Mouse (Mus musculus) stomach, embryonic 16.5 days (tissue): ENCODE measurements at regions not wholly inside any gene's neighbourhood (a gene's known extent, or its start where the extent isn't known, plus 50 kb on each side); places are given as distances from the start of the nearest gene placed in this dataset.

Experiments used
- ATAC-seq: fragments of 200-750 bp; cut with Nextera tagmentation; 2 replicates; pipeline ENCODE4 v1.8.0; 2017; ENCODE audit warnings: moderate number of reproducible peaks, moderate TSS enrichment; ENCODE audit not compliant: insufficient read depth, low FRiP score
- H3K27ac ChIP-seq: fragments of 300-500 bp; sonication (generic); 2 replicates; pipeline ENCODE4 v1.5.1; 2014; ENCODE audit warnings: low read length
- H3K27me3 ChIP-seq: fragments of 300-500 bp; sonication (generic); 2 replicates; pipeline ENCODE4 v1.6.1; 2014; ENCODE audit warnings: low read length, control low read depth, mixed read lengths; ENCODE audit not compliant: control insufficient read depth, insufficient read depth
- H3K36me3 ChIP-seq: fragments of 300-500 bp; sonication (generic); 2 replicates; pipeline ENCODE4 v1.6.1; 2014; ENCODE audit warnings: low read length; ENCODE audit not compliant: control insufficient read depth, insufficient read depth
- H3K4me1 ChIP-seq: fragments of 300-500 bp; sonication (generic); 2 replicates; pipeline ENCODE4 v1.6.1; 2014; ENCODE audit warnings: low read length, control low read depth, mixed read lengths; ENCODE audit not compliant: control insufficient read depth, insufficient read depth
- H3K4me2 ChIP-seq: fragments of 300-500 bp; sonication (generic); 2 replicates; pipeline ENCODE4 v1.6.1; 2014; ENCODE audit warnings: low read depth, low read length, mixed read lengths
- H3K4me3 ChIP-seq: fragments of 300-500 bp; sonication (generic); replicated peaks from 2 replicates; pipeline ENCODE4 v1.5.1; 2014; ENCODE audit warnings: mild to moderate bottlenecking, low read length
- H3K9ac ChIP-seq: fragments of 300-500 bp; sonication (generic); 2 replicates; pipeline ENCODE4 v1.6.1; 2014; ENCODE audit warnings: low read length
- H3K9me3 ChIP-seq: fragments of 300-500 bp; sonication (generic); replicated peaks from 2 replicates; pipeline ENCODE4 v1.6.1; 2016; ENCODE audit warnings: low read length, control low read depth; ENCODE audit not compliant: control insufficient read depth
- WGBS: fragments of 180-500 bp; shearing (Covaris S2); extraction: QIAGEN DNeasy Blood & Tissue Kit; methylation state at CpG from one replicate; pipeline ENCODE4 v1.1.7; 2014; 5-methylcytosine and 5-hydroxymethylcytosine counted together

DNA sequence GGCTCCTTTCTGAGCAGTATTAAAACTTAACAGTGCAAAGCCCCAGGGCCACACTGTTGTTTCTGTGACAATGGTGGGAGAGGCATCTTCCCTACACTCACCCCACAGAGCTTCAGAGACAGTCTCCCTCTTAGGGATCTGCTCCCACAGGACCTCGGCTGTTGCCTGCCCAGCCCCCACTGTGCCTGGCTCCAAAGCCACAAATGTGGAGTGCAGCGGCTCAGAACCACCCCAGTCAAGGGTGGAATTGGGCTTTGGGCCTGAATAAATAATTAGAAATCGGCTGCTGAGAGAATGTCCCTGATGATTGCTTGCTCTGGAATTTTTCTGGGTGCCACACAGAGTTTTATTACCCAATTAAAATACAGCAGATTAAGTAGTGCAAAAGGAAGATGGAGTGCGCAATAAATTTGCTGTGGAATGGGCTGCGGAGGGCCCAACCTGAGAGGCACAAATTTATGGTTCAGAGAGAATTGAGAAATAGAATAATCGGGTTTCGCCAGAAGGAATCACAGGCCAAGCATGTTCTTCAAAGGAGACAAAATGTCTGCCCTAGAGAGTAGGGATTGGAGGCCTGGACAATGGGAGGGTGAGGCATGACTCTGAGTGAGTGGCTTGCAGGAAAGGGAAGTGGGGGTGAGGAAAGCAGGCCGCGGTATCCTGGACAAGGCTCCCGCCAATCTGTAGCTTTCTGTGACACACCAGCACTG lies 56.4 kb downstream of the Cd24a start:
- H3K9me3 ChIP-seq = no peaks in the 10 kb centered on the region
- no peak overlapping the region for H3K9ac ChIP-seq
- H3K36me3 ChIP-seq = no peaks in the 10 kb centered on the region
- no peak for ATAC-seq
- no peak overlapping the region for H3K27ac ChIP-seq
- WGBS = 81% methylated on average over 10 of the region's 10 CpGs
- H3K4me2 ChIP-seq = no peak overlapping the region
- no peaks in the 10 kb centered on the region for H3K4me1 ChIP-seq
- H3K4me3 ChIP-seq = no peak overlapping the region
- no peaks in the 10 kb centered on the region for H3K27me3 ChIP-seq

DNA sequence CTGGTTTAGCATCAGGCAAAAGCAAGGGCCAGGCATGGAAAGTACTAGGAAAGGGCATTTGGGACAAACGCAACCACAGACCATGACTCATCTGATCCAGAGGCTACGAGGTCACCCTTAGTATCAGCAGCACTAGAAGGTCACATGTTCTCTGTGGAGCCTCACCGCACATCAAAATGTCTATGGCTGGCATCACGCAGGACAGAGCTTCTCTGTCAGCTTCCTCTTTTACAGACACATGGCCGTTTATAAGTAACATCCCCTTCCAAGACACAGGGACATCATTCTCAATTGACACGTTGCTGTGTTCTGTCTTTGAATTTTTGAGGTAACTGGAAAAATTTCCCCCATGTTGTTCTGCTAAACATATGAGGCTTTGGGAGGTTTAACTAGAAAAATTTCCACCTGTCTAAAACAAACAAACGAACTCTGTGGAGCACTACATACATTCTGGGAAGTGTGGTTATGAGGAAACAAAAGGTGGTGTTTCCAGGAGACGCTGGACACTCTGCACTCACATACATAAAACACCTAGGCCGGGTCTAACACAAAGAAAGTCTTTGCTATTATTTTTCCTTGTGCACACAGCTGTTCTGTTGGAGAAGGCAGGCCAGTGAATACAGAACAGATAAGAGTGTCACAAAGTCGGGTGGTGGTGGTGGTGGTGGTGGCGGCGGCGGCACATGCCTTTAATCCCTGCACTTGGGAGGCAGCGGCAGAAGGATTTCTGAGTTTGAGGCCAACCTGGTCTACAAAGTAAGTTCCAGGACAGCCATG lies 63.3 kb downstream of the Cd24a start:
- WGBS = 60% methylated on average over 14 of the region's 14 CpGs

GRCm38 (mm10) chr10:43646326-43646725 lies 68.2 kb downstream of the Cd24a start:
- Histone ChIP-seq H3K27me3 (no peaks in the 10 kb centered on the region), H3K4me3 (no peak overlapping the region), H3K36me3 (no peaks in the 10 kb centered on the region), H3K27ac (no peak overlapping the region), H3K4me1 (0 out of 2 replicates have a peak, but pooled peaks cover 3% of the 10 kb centered on the region), H3K9ac (no peak overlapping the region), H3K9me3 (no peaks in the 10 kb centered on the region), H3K4me2 (no peak overlapping the region)
- ATAC-seq = no peak
- 54% methylated on average over 4 of the region's 4 CpGs for WGBS

More for the DNA sequence above, 63.3 kb downstream of the Cd24a start:
- Histone ChIP-seq H3K9ac (no peak overlapping the region), H3K36me3 (no peaks in the 10 kb centered on the region), H3K4me1 (no peaks in the 10 kb centered on the region), H3K27me3 (no peaks in the 10 kb centered on the region), H3K27ac (no peak overlapping the region), H3K4me2 (no peak overlapping the region), H3K9me3 (no peaks in the 10 kb centered on the region), H3K4me3 (no peak overlapping the region)
- peak; percentile 82; the same call in 1 of the 2 replicates for ATAC-seq

DNA sequence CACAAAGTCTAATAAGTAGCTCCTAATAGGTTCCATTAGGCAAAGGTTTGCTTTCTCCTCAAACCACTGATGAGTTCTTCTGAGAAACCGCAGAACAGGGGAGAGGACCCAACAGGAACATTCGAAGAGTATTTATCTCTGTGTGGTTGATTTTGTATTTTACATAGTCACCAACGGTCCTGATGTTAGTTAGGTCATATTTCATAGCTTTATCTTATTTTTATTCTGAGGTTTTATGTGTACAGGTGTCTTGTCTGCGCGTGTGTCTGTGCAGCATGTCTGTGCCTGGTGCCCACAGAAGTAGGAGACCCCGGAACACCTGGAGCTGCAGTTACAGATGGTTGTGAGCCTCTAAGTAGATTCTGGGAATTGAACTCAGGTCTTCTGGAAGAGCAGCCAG lies 68.9 kb downstream of the Cd24a start:
- Histone ChIP-seq H3K27me3 (no peaks in the 10 kb centered on the region), H3K36me3 (no peaks in the 10 kb centered on the region), H3K27ac (no peak overlapping the region), H3K9ac (no peak overlapping the region), H3K9me3 (no peaks in the 10 kb centered on the region), H3K4me1 (0 out of 2 replicates have a peak, but pooled peaks cover 3% of the 10 kb centered on the region), H3K4me3 (no peak overlapping the region), H3K4me2 (no peak overlapping the region)
- WGBS = 85% methylated on average over 6 of the region's 6 CpGs
- no peak for ATAC-seq

DNA sequence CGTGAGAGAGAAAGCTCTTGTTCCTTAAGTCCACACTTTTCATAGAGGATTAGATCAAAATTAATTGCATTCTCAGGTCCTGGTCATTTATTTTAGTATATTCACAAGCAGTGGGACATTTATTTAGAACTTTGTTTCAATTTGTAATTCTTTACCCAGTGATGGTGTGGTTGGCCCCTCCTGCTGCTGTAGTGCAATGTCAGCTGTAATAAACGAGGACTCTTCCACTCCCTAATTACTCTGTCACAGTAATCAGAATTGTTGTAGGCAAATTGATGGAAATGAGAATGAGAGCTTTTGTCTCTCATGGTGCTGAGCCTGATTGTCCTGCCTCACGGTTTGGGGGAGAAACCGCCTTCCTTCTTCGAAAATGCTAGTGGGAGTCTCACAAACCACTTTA lies 70.1 kb downstream of the Cd24a start:
- H3K4me2 ChIP-seq = no peak overlapping the region
- H3K36me3 ChIP-seq = no peaks in the 10 kb centered on the region
- 61% methylated on average over 5 of the region's 5 CpGs for WGBS
- H3K27me3 ChIP-seq = no peaks in the 10 kb centered on the region
- no peak overlapping the region for H3K9ac ChIP-seq
- no peak overlapping the region for H3K27ac ChIP-seq
- H3K4me1 ChIP-seq = 0 out of 2 replicates have a peak, but pooled peaks cover 3% of the 10 kb centered on the region
- no peak overlapping the region for H3K4me3 ChIP-seq
- ATAC-seq = no peak
- no peaks in the 10 kb centered on the region for H3K9me3 ChIP-seq

GRCm38 (mm10) chr10:43648815-43649447 lies 70.8 kb downstream of the Cd24a start:
- no peaks in the 10 kb centered on the region for H3K36me3 ChIP-seq
- no peak for ATAC-seq
- H3K27ac ChIP-seq = no peak overlapping the region
- no peak overlapping the region for H3K9ac ChIP-seq
- H3K9me3 ChIP-seq = no peaks in the 10 kb centered on the region
- 54% methylated on average over 6 of the region's 6 CpGs for WGBS
- no peaks in the 10 kb centered on the region for H3K27me3 ChIP-seq
- H3K4me1 ChIP-seq = 0 out of 2 replicates have a peak, but pooled peaks cover 3% of the 10 kb centered on the region
- no peak overlapping the region for H3K4me3 ChIP-seq
- no peak overlapping the region for H3K4me2 ChIP-seq

DNA sequence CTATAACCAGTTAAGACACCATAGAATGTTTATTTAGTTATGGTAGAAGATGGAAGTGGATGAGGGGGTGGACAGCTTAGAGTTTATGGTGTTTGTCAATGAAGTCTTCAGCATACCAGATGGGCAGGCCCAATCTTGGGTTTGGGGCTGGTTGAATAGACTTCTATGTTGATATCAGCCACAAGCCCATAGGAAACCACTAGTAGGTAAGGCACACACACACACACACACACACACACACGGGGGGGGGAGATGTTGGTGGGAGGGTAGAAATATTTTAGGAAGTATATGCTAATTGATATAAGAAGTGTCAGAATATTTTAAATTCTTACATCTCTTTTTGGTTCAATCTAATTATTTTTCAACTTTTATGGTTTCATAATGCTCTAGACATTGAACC lies 72.4 kb downstream of the Cd24a start:
- peaks cover 8% of the 10 kb centered on the region; the same call in 1 of the 2 replicates for H3K4me1 ChIP-seq
- H3K4me2 ChIP-seq = no peak overlapping the region
- H3K27ac ChIP-seq = no peak overlapping the region
- no peak overlapping the region for H3K9ac ChIP-seq
- H3K4me3 ChIP-seq = no peak overlapping the region
- no peaks in the 10 kb centered on the region for H3K36me3 ChIP-seq
- H3K27me3 ChIP-seq = no peaks in the 10 kb centered on the region
- ATAC-seq = no peak
- WGBS = 75% methylated on average over 1 of the region's 1 CpGs
- H3K9me3 ChIP-seq = no peaks in the 10 kb centered on the region

DNA sequence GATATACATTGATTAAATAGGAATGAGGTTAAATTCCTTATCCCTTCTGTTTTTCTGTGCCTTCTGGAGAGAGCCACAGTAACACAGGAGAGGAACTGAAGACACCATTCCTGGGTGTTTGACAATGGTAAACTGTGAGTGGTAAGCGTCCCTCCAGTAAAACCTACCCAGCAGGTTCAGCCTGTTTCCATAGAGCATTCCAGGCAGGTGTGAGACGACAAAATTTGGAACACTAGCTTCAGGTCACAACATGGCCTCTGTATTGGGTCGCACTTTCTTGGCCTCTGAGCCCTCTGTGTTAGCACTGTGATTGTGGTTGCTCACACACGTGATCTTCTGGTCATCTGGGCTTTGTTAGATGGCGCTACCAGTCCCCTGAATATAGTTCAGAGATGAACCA lies 73.4 kb downstream of the Cd24a start:
- Histone ChIP-seq H3K9me3 (no peaks in the 10 kb centered on the region), H3K9ac (no peak overlapping the region), H3K4me2 (no peak overlapping the region), H3K4me3 (no peak overlapping the region), H3K4me1 (peaks cover 12% of the 10 kb centered on the region; the same call in 1 of the 2 replicates), H3K36me3 (no peaks in the 10 kb centered on the region), H3K27me3 (no peaks in the 10 kb centered on the region), H3K27ac (no peak overlapping the region)
- WGBS = 62% methylated on average over 5 of the region's 5 CpGs
- no peak for ATAC-seq

DNA sequence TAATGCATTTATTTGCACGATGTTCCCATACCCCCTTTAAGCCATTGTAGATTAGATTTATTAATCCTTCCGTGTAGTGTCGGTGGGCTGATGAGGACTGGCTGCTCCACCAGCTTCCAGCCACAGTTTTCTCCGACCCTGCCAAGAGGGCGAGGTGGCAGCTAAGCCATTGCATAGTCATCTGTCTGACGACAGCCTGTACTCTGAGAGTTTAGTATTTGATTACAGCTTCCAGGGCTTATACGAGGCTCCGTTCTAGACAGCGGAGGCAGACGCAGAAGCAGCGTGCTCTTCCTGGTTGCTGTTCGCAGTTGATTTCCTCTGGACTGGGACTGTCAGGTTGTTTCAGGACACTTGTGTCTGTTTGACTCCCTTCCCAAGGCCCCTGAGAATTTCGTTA lies 73.8 kb downstream of the Cd24a start:
- Histone ChIP-seq H3K27ac (no peak overlapping the region), H3K9ac (no peak overlapping the region), H3K4me1 (peaks cover 12% of the 10 kb centered on the region; the same call in 1 of the 2 replicates), H3K4me3 (no peak overlapping the region), H3K27me3 (no peaks in the 10 kb centered on the region), H3K4me2 (no peak overlapping the region), H3K36me3 (no peaks in the 10 kb centered on the region), H3K9me3 (no peaks in the 10 kb centered on the region)
- no peak for ATAC-seq
- WGBS = 63% methylated on average over 13 of the region's 13 CpGs
